Mouse (Mus musculus) granulocyte monocyte progenitor cell, adult 5-6 weeks (primary cell): Measurements from ENCODE around the gene Gm6401. TPM values are rescaled to one million over a fixed set of nuclear protein-coding genes. Genes with fewer than 3 reads are reported as not detected.
"Not testable (repeated sequence)": the region's sequence is repeated elsewhere in the genome, so short reads cannot be mapped to it uniquely, and the experiment has no call there.

ENCODE experiments used
- ATAC-seq: replicated peaks from 2 replicates; pipeline ENCODE4 v1.8.0; 2016; ENCODE audit warnings: mild to moderate bottlenecking, moderate TSS enrichment, inconsistent platforms; ENCODE audit not compliant: poor library complexity, severe bottlenecking
- total RNA-seq, 2 experiments: library from RNA; stranded (forward) in 1 of 2; stranded (reverse) in 1 of 2; fragments of 200-712, 200-1000 nt in 1 of 2; fragments of >200 nt in 1 of 2; fragmentation: Nextera tagmentation in 1 of 2; gene quantifications; 2 replicates each; pipeline ENCODE4 v1.2.3; 2014 to 2017

Gene Gm6401
- total RNA-seq (2014; fragmentation: Nextera tagmentation), result not detected in 2 replicates
- not detected in 2 replicates for total RNA-seq (2017)

- ATAC-seq, result not testable (repeated sequence)
Observed at GRCm38 (mm10) chr14:41967827-41968226, at the start of gene Gm6401. Gene Gm6401 (minus strand): TSS chr14:41967927.

GRCm38 (mm10) chr14:41983225-41983624 is 15.5 kb upstream of the Gm6401 start, which contains the start of gene Gm3543:
Gene Gm3543 (minus strand): TSS chr14:41983325.
- ATAC-seq, result not testable (repeated sequence)

GRCm38 (mm10) chr14:41968596-41968995 is 869 bp upstream of the Gm6401 start:
- ATAC-seq, result not testable (repeated sequence)

GRCm38 (mm10) chr14:41964095-41964494 is 3.6 kb downstream of the Gm6401 start:
- not testable (repeated sequence) for ATAC-seq

- not testable (repeated sequence) for ATAC-seq
Observed at GRCm38 (mm10) chr14:41943695-41944094, 24.0 kb downstream of the Gm6401 start, which contains the start of gene 1700024B05Rik. Gene 1700024B05Rik (plus strand): TSS chr14:41943995.

GRCm38 (mm10) chr14:41924649-41925048 is 43.1 kb downstream of the Gm6401 start, which contains the start of gene 1700049E17Rik1:
Gene 1700049E17Rik1 (plus strand): TSS chr14:41924949.
- ATAC-seq, result not testable (repeated sequence)

Other genes starting within 250 kb of the Gm6401 start
- gene Gm7929, start 217.3 kb downstream of the Gm6401 start, total RNA-seq (2014; fragmentation: Nextera tagmentation), result not detected in 2 replicates
- not detected in 2 replicates for gene Gm7929, start 217.3 kb downstream of the Gm6401 start, total RNA-seq (2017)
- not detected in 2 replicates for gene Gm47189, start 195.5 kb downstream of the Gm6401 start, total RNA-seq (2014; fragmentation: Nextera tagmentation)
- gene Gm47189, start 195.5 kb downstream of the Gm6401 start, total RNA-seq (2017), result not detected in 2 replicates
- gene Gm7980, start 60.6 kb downstream of the Gm6401 start, total RNA-seq (2014; fragmentation: Nextera tagmentation), result not detected in 2 replicates
- not detected in 2 replicates for gene Gm7980, start 60.6 kb downstream of the Gm6401 start, total RNA-seq (2017)
- not detected in 2 replicates for gene 1700049E17Rik1, start 43.0 kb downstream of the Gm6401 start, total RNA-seq (2014; fragmentation: Nextera tagmentation)
- gene 1700049E17Rik1, start 43.0 kb downstream of the Gm6401 start, total RNA-seq (2017), result not detected in 2 replicates
- gene 1700024B05Rik, start 23.9 kb downstream of the Gm6401 start, total RNA-seq (2014; fragmentation: Nextera tagmentation), result not detected in 2 replicates
- not detected in 2 replicates for gene 1700024B05Rik, start 23.9 kb downstream of the Gm6401 start, total RNA-seq (2017)
- not detected in 2 replicates for gene Gm3543, start 15.4 kb upstream of the Gm6401 start, total RNA-seq (2014; fragmentation: Nextera tagmentation)
- not detected in 2 replicates for gene Gm3543, start 15.4 kb upstream of the Gm6401 start, total RNA-seq (2017)
- gene Gm7951, start 149.4 kb upstream of the Gm6401 start, total RNA-seq (2014; fragmentation: Nextera tagmentation), result not detected in 2 replicates
- gene Gm7951, start 149.4 kb upstream of the Gm6401 start, total RNA-seq (2017), result not detected in 2 replicates
- gene Gm17027, start 194.7 kb upstream of the Gm6401 start, total RNA-seq (2014; fragmentation: Nextera tagmentation), result not detected in 2 replicates
- not detected in 2 replicates for gene Gm17027, start 194.7 kb upstream of the Gm6401 start, total RNA-seq (2017)
- not detected in 2 replicates for gene Gm3573, start 222.9 kb upstream of the Gm6401 start, total RNA-seq (2014; fragmentation: Nextera tagmentation)
- not detected in 2 replicates for gene Gm3573, start 222.9 kb upstream of the Gm6401 start, total RNA-seq (2017)